Mouse (Mus musculus) bone marrow macrophage, adult 2 months (primary cell): ENCODE data around the gene Keap1.

Experiments
- CTCF ChIP-seq: IDR thresholded peaks from 2 replicates; pipeline ENCODE4 v1.5.1; 2012; ENCODE audit warnings: low read depth, mild to moderate bottlenecking, low read length, moderate library complexity
- POLR2A ChIP-seq: IDR thresholded peaks from 2 replicates; pipeline ENCODE4 v1.6.1; 2012; ENCODE audit warnings: mild to moderate bottlenecking, low read depth, low read length, borderline replicate concordance

GRCm38 (mm10) chr9:21237368-21238003 is 1.7 kb downstream of the Keap1 start:
- no peak; the same call in 1 of the 2 replicates for TF ChIP-seq CTCF
- 0 out of 2 replicates have a peak, but pooled peaks have one; percentile 43 for TF ChIP-seq POLR2A
